Mouse (Mus musculus) erythroblast, adult 5-6 weeks (primary cell): ENCODE measurements around the gene Hook2. TPM values are rescaled to one million over a fixed set of nuclear protein-coding genes. Genes with fewer than 3 reads are reported as not detected.

ENCODE experiments used
- ATAC-seq: replicated peaks from 2 replicates; pipeline ENCODE4 v1.8.0; 2016; ENCODE audit warnings: moderate number of reproducible peaks, mild to moderate bottlenecking, moderate TSS enrichment, inconsistent platforms; ENCODE audit not compliant: poor library complexity, low FRiP score, severe bottlenecking
- total RNA-seq, 2 experiments: library from RNA; stranded (forward) in 1 of 2; stranded (reverse) in 1 of 2; fragments of 150-400 nt in 1 of 2; fragments of 200-764, 138-1000 nt in 1 of 2; gene quantifications; 2 replicates each; pipeline versions ENCODE4 v1.2.3 to v1.2.4; 2015 to 2017; ENCODE audit warnings: low replicate concordance in 2 of 2

The Hook2 gene
- total RNA-seq, 2 experiments from 2014 or later: 1.6 to 5.0 TPM

GRCm38 (mm10) chr8:85025098-85025932 is 34.9 kb downstream of the Hook2 start, which contains the start of gene Asna1:
Asna1 (minus strand) TSS chr8:85025281.
- peak; percentile 86 for ATAC-seq

GRCm38 (mm10) chr8:85026670-85027515 is 36.5 kb downstream of the Hook2 start, which contains the start of gene Trir:
Trir (plus strand) TSS chr8:85026823.
- peak; percentile 80 for ATAC-seq

GRCm38 (mm10) chr8:85027516-85027855 is 37.1 kb downstream of the Hook2 start:
- ATAC-seq: no peak

GRCm38 (mm10) chr8:85027922-85028321 is 37.5 kb downstream of the Hook2 start:
- ATAC-seq: no peak

- ATAC-seq: no peak
Observed at GRCm38 (mm10) chr8:85029271-85029670, 38.9 kb downstream of the Hook2 start.

GRCm38 (mm10) chr8:85032622-85033311 is 42.4 kb downstream of the Hook2 start:
- ATAC-seq: no peak

- no peak for ATAC-seq
Observed at GRCm38 (mm10) chr8:85033867-85034266, 43.5 kb downstream of the Hook2 start.

- no peak for ATAC-seq
Observed at GRCm38 (mm10) chr8:85034764-85035163, 44.4 kb downstream of the Hook2 start.

- no peak for ATAC-seq
Observed at GRCm38 (mm10) chr8:85035165-85035727, 44.8 kb downstream of the Hook2 start.

GRCm38 (mm10) chr8:85035728-85036310 is 45.4 kb downstream of the Hook2 start:
- ATAC-seq: no peak

- ATAC-seq: peak; percentile 22
Observed at GRCm38 (mm10) chr8:85036381-85036717, 45.9 kb downstream of the Hook2 start.

- ATAC-seq: peak; percentile 88
Observed at GRCm38 (mm10) chr8:85036718-85037365, 46.4 kb downstream of the Hook2 start, which contains the start of gene Tnpo2. Tnpo2 (plus strand) TSS chr8:85036915.

- ATAC-seq: 0 out of 2 replicates have a peak, but pooled peaks have one; percentile 7
Observed at GRCm38 (mm10) chr8:85037366-85037680, 46.9 kb downstream of the Hook2 start.

GRCm38 (mm10) chr8:85037681-85038531 is 47.5 kb downstream of the Hook2 start:
- ATAC-seq: peak; percentile 36

GRCm38 (mm10) chr8:85043619-85044018 is 53.2 kb downstream of the Hook2 start:
- no peak for ATAC-seq
